Mouse (Mus musculus): ENCODE results near the gene Cda. TPM values are rescaled to one million over a fixed set of nuclear protein-coding genes. Genes with fewer than 3 reads are reported as not detected.
"Not testable (repeated sequence)": the region's sequence is repeated elsewhere in the genome, so short reads cannot be mapped to it uniquely, and the experiment has no call there.

Gene Cda
- total RNA-seq, 2 experiments from 2014 or later, result 0.65 to 2.1 TPM

DNA sequence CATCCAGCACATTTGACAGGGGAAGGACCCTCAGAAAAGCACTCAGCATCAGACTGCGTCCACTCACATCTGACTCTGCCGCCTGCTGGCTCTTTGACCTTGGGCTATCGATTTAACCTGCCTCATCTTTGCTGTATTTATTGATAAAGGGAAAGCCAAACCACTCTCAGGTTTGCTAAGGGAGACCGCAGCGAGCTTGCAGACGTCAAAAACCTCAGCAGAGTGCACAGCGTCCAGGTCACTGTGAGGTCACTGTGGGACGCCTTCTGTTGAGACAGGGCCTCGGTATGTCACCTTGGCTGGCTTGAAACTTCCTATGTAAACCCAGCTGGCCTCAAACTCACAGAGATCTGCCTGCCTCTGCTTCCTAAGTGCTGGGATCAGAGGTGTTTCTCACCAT lies 30.5 kb downstream of the Cda start:
- intact Hi-C loops (cut with DNase I), result no loop called here
- DNase-seq, result no peak

DNA sequence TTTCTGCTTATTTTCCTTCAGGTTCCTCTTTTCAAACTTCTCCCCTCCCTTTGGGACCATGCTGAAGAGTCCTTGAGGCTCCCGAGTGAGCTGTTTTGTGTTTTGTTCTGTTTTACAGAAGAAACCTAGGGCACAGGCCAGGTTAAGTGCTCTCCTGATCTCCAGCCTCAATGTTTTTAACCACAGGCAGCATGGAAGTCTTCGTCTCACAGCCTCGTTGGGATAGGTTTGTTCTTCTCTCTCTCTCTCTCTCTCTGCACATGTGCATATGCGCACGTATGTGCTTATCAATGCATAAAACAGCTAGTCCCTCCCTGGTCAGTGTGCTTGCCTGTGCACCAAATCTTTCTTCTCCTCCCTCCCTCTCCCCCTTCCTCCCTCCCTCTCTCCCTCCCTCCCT lies 30.9 kb downstream of the Cda start:
- DNase-seq, result no peak
- intact Hi-C loops (cut with DNase I), result no loop called here

DNA sequence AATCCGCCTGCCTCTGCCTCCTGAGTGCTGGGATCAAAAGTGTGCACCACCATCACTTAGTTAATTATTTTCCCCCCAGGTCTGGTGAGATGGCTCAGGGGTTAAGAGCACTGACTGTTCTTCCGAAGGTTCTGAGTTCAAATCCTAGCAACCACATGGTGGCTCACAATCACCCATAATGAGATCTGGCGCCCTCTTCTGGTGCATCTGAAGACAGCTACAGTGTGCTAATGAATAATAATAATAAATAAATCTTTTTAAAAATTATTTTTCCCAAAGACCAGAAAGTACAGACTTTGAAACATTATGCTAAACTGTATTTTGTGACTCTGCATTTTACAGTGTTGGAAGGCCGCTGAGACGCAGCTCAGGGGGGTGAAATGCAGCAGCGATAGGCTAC lies 32.1 kb downstream of the Cda start:
- intact Hi-C loops (cut with DNase I), result no loop called here
- DNase-seq, result no peak

DNA sequence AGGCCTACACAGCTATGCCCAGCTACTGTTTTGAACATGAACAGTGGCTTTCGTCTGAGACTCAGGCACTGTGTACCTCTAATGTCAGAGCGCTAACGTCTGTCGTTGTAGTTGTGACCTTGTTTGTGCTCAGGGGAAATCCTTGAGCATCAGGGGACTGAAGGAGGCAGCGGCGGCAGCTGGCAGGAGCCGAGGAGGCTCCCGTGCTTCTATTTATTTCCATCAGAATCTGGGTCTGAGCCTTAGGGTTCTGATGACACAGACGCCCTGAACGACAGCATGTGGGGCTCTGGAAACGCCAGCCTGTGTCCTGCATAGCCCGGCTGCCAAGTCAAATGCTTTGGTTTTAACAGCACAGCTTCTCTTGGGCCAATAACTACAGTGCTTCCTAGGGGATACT lies 32.8 kb downstream of the Cda start:
- intact Hi-C loops (cut with DNase I), result no loop called here
- no peak for DNase-seq

DNA sequence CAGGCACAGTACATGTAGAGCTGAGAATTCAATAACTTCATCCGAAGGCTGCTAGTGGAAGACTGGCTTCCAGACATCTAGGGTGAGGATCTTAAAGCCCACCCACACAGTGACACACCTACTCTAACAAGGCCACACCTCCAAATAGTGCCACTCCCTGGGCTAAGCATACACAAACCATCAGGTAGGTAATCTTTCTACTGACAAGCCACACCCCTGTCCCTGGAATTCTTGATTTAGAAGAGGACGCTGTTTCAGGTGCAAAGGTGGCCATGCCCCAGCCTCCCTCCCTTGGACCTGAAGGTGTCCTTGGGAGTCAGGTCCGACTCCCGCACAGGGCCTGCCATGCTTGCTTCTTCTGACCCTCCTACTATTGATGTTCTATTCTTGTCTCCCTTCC lies 34.7 kb downstream of the Cda start:
- no peak for DNase-seq
- intact Hi-C loops (cut with DNase I), result no loop called here

DNA sequence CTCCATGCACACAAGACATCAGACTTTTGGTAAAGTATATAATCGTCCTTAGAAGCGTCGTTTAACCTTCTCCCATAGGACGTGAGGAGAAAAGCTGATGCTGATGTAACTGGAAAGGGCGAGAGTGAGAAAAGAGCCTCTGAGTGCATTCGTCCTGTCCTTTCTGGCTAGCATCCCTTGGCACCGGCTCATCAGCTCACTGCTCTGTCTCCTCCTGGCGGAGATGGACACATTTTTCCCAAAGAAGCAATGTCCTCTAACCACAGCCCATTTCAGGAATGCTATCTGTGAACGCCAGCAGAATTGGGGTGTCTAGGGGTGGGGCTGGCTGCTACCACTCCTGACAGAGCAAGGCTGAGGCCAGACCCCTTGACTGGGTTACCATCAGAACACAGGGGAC lies 36.1 kb downstream of the Cda start:
- DNase-seq, result no peak

DNA sequence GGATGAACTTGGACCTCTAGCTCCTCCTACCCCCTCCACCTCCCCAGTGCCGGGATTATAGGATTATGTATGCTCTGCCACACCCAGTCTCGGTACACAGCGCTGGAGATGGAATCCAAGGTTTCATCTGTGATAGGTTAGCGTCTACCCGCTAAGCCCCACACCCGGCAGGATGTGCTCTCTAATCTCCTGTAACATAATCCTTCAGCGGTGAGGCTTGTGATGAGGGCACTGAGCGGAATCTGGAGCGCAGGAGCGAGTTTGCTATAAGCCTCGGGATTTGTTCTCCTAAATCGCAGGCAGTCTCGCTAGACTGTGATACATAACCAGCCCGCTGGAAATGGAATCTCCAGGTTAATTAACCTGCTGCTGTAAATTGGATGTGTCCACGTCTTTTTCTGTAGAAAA lies 37.5 kb downstream of the Cda start:
- intact Hi-C loops (cut with DNase I), result no loop called here
- no peak for DNase-seq

More for the DNA sequence above, 36.1 kb downstream of the Cda start:
- intact Hi-C loops (cut with DNase I), result no loop called here

DNA sequence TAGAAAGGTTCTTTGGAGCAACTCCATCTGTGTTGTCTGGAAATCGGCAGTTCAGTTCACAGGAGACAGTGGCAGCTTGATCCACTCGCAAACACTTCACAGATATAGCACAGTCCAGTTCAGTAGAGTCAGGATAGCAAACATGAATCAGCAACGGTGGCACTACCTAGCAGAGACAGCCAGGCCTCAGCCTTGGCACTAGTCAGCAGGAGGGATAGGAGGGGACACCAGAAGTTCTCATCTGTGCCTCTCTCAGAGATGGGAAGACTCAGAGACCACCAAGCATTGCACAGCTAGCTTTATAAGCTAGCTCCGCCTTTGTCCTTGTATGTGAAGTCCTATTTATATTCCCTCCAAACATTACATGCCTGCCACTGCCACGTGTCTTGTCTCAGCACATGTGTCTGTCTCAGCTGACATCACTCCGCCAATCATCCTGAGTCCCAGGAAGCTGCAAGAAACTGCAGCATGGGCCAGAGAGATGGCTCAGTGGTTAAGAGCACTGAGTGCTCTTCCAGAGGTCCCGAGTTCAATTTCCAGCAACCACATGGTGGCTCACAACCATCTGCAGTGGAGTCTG lies 39.8 kb downstream of the Cda start:
- no peak for DNase-seq
- intact Hi-C loops (cut with DNase I), result no loop called here

DNA sequence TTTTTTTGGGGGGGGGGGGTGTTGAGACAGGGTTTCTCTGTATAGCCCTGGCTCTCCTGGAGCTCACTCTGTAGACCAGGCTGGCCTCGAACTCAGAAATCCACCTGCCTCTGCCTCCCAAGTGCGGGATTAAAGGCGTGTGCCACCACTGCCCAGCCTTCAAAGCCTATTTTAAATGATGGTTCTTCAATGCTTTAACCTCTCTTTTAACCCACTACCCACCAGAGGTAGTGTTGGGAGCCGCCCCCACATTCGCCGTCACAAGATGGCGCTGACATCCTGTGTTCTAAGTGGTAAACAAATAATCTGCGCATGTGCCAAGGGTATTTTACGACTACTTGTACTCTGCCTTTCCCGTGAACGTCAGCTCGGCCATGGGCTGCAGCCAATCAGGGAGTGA lies 40.6 kb downstream of the Cda start:
- intact Hi-C loops (cut with DNase I), result not testable (repeated sequence)

DNA sequence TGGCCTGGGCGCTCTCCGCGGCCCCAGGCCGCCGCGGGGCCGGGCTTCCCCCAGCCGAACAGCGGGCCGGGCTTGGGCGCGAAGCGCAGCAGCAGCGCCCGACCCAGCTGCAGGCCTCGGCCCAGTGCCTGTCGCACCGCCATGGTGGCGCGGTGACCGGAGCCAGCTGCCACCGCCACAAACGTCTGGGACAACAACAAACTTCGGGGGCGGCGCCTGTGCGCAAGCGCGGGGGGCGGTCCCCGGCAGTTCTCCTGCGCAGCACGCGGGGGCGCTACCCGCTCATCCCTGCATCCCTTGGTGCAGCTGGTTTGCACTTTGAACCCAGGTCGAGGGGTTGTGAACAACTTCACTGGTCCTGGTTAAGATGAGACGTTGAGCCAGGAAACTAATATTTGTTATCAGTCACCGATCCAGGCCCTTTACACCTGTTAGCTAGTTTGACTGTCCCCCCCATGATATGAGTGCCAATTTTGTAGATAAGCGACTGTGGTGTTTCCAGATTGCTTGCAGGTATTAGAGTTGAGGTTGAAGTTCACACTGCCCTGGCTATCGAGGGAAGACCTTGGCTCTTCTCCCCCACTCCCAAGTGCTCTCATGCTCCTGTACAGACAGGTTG lies 41.6 kb downstream of the Cda start, which contains the start of gene Pink1:
Gene Pink1, minus strand, starts transcription at position 231 of the 619 bp plus-strand sequence.
- intact Hi-C loops (cut with DNase I), result loop anchor here (1.0 kb wide), 1 partner anchor 53 kb away; no protein-coding TSS in a partner anchor

More for the DNA sequence above, 40.6 kb downstream of the Cda start:
- DNase-seq, result not testable (repeated sequence)

DNA sequence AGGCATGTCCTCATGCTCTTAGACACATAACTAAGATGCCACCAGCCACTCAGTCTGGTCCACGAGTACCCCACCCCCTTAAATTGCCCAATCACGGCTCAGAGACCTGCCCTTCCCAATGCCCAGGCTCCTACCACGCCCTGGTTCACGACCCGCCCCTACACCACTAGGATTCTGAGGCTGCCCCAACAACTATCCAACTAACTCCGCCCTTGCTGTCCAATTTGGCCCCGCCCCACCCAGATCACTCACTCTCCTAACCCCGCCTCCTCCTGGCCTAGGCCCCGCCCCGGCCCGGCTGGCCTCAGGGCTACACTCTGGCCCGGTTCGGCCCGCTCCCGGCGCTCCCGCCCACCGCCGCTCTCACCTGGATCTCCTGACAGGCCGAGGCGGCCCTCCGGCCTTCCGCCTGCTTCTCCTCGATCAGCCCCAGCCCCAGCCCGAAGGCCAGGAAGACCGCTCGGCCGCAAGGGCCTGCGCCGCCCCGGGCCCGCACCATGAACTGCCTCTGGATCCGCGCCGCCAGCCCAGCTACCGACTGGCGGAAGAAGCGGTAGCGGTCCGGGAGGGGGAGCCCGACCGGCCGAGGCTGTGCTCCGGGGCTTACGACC lies 42.2 kb downstream of the Cda start:
- intact Hi-C loops (cut with DNase I), result loop anchor here (1.0 kb wide), 1 partner anchor 54 kb away; no protein-coding TSS in a partner anchor
- peak; percentile 98 for DNase-seq

More for the DNA sequence above, 41.6 kb downstream of the Cda start, which contains the start of gene Pink1:
- peak; percentile 95 for DNase-seq

DNA sequence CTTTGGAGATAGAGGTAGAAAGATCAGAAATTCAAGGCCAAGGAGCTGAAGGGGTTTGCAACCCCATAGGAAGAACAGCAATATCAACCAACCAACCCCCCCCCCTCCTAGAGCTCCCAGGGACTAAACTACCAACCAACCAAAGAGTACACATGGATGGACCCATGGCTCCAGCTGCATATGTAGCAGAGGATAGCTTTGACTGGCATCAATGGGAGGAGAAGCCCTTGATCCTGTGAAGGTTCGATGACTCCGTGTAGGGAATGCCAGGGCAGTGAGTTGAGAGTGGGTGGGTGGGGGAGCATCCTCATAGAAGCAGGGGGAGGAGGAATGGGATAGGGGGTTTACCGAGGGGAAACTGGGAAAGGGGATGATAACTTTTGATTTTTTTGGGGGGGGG lies 43.3 kb downstream of the Cda start:
- DNase-seq, result no peak
- intact Hi-C loops (cut with DNase I), result no loop called here

DNA sequence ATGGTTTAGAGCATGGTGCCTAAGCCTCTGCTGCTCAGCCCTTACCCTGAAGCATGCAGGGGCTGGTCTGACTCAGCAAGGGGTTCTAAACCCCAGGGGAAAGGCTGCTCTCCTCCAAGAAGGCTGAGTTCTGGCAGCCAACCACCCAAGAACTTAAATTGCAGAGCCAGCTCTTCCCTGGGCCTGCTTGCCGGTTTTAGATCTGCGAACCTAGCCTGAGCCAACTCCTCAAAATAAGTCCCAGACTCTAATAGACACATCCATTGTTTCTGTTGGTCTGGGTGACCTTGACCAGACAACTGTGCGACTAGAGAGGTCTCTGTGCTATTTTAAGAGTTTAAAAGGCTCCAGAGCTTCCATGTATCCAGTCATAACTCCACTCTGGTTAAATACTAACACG lies 44.0 kb downstream of the Cda start:
- DNase-seq, result peak in 1 of 2 experiments; percentile 39
- intact Hi-C loops (cut with DNase I), result no loop called here

DNA sequence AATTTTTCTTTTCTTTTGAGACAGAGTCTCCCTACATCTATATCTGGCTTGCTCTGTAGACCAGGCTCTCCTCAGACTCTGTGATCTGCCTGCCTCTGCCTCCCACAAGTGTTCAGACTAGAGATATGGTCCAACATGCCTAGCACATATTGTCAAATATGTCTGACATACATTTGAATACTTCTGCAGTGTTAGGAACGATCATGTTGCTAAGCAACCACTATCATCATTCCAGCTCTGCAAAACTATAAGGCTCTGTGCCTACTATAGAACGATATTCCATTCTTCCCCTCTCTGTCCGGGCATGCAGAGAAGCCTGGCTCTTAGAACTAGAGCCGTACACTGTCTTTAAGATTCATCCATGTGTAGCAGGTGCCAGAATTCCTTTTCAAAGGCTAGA lies 45.1 kb downstream of the Cda start:
- DNase-seq, result no peak
- intact Hi-C loops (cut with DNase I), result no loop called here

DNA sequence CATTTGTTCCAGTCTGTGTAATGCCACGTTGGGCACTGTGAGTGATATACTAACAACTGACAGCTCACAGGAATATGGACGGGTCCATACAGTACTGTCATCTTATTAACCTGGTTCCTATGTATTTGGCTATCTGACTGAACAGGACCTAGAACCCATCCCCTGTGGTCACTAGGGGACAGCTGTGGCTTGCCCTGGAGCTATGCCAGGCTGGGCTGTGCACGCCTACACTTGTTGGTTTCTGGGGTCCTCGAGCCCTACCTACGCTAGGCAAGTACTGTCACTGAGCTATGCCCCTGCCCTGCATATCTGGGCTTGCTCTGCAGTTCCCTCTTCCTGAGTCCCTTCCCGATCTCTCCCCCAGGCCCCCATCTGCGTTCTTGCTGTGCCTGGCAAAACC lies 46.3 kb downstream of the Cda start:
- intact Hi-C loops (cut with DNase I), result no loop called here
- DNase-seq, result no peak

DNA sequence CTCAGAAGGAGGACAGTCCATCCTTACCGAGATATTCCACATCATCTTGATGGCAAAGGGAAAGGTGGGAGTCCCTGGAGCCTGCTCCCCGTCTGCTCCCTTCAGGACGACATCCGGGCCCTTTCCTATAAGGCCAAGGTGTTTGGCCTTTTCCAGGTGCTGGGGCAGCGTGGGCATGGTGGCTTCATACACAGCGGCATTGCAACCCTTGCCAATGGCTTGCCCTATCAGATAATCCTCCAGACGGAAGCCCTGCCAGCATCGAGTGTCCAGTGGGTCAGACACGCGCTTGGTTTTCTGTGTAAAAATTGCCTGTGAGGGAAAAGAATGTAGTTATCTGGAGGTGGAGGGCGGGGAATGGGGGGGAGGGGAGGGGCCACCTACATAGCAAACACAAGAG lies 47.1 kb downstream of the Cda start:
- DNase-seq, result no peak
- intact Hi-C loops (cut with DNase I), result no loop called here

DNA sequence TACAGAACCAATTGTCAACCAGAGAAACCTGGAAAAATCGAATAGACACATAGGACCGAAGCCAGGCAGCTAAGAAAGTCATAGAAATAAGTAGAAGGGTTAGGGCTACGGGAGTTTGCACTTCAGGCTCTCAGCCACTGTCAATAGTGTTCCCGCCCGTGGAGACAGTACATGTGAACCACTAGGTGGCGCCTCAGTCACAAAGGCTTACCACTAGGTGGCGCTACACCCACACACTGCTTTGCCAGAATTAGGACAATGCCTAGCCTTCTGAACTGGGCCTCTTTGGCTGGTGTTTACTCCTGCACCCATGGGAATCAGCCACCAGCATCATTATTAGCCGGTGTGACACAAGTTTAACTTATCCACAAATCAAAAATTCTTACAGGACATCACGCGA lies 48.3 kb downstream of the Cda start:
- peak; percentile 88 to 91 for DNase-seq
- intact Hi-C loops (cut with DNase I), result loop anchor here (1.0 to 10.0 kb wide), 3 partner anchors 59 to 355 kb away; no protein-coding TSS in a partner anchor

DNA sequence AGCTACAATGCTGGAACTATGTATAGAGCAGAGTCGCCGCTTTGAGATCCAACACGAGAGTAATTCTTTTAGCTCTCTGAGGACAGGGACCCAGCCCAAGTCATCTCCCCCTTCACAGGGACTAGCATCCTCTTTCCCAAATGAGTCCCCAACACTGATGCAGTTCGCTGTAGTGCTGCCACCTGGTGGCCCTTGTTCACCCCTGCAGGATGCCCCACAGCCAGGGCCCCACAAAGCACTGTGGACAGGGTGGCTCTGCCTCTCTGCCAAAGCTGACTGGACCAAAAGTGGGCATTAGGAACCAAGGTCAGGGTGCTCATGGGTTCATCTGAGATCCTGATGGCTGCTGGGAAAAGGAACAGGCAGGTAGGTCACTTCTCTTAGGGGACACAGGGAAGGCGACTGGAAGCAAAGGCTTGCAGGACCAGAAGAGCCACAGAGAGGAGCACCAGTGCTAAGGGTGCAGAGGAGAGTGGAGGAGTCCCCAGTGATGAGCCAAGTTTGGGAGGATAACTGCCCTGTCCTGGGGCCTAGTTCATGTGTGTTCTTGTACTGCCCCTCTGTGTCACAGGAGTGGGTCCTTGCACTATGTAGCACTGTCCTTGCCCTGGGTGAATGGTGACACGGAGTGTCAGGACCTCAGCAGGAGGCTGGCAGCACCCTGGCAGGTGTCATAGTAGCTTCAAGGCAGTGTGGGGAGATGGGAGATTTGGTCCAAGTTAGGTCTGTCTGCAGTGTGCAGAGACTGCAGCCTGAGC lies 49.1 kb downstream of the Cda start:
- intact Hi-C loops (cut with DNase I), result loop anchor here (1.0 to 10.0 kb wide), 3 partner anchors 60 to 354 kb away; no protein-coding TSS in a partner anchor
- DNase-seq, result peak; percentile 65 to 70

DNA sequence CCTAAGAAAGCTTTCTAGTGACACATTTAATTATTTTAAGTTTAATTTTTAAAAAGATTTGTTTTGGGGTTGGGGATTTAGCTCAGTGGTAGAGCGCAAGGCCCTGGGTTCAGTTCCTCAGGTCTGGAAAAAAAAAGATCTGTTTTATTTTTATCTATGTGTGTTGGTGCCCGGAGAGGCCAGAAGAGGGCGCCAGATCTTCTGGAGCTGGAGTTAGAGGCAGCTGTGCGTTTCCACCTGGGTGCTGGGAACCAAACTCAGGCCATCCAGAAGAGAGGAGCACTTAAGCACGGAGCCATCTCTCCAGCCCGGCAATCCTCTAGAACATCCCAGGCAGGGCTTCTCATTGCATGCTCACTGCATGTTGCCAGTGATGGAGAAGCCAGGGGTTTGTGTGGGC lies 51.4 kb downstream of the Cda start:
- intact Hi-C loops (cut with DNase I), result loop anchor here (10.0 kb wide), 1 partner anchor 352 kb away; no protein-coding TSS in a partner anchor

DNA sequence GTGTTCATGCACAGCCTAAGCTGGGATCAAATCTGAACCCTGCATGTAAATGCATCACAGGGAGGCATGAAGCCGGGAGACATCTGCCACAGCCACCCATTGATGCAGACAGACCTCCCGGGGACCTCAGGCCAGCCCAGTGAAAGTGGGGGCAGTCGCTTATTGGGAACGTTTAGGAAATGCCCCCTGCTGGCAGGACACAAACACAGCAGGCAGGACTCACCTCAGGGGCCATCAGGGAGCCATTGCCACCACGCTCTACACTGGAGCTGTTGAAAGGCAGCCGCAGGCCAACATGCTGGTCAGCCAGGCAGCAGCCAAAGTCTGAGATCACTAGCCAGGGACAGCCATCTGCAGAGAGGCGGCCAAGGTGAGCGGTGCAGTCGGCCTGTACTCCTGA lies 52.0 kb downstream of the Cda start:
- no peak for DNase-seq
- intact Hi-C loops (cut with DNase I), result loop anchor here (10.0 kb wide), 1 partner anchor 351 kb away; no protein-coding TSS in a partner anchor

More for the DNA sequence above, 51.4 kb downstream of the Cda start:
- DNase-seq, result no peak

DNA sequence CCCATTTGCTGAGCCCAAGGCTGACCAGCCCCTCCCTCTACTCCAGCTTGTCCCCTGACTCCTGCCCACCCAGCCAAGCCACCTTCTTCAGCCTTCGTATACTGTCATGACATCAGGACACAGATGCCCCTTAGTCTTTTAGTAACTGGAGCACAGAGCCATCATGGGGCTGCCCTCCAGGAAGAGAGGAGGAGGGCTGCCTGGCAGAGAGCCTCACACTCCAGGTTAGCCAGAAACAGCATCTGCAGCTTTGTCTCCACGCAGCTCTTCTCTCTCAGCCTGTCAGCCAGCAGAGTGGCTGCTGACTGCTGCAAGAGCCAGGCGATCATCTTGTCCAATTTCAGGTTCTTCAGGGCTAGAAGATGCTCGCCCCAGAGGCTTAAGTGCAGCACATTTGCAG lies 54.0 kb downstream of the Cda start:
- no peak for DNase-seq
- intact Hi-C loops (cut with DNase I), result loop anchor here (10.0 kb wide), 1 partner anchor 349 kb away; no protein-coding TSS in a partner anchor
